Mouse (Mus musculus): ENCODE measurements around the gene Gemin2. TPM values are rescaled to one million over a fixed set of nuclear protein-coding genes. Genes with fewer than 3 reads are reported as not detected.
"Not testable (repeated sequence)": the region's sequence is repeated elsewhere in the genome, so short reads cannot be mapped to it uniquely, and the experiment has no call there.

Gene Gemin2
- polyA plus RNA-seq, 1 experiment: 2.9 TPM

GRCm38 (mm10) chr12:59053976-59054375, 40.8 kb downstream of the Gemin2 start:
- no peak for DNase-seq
- peaks cover 6% of the 10 kb centered on the region for H3K4me1 ChIP-seq (ENCODE audit: control insufficient read depth, insufficient read depth, low read length)
- no peak for TF ChIP-seq CTCF (IDR thresholded peaks at IDR 0.05; ENCODE audit: insufficient read depth, low read length)
- TF ChIP-seq POLR2A (IDR thresholded peaks at IDR 0.05; ENCODE audit: borderline replicate concordance, extremely low read depth, low read depth, low read length): no peak
- H3K4me3 ChIP-seq (replicated peaks; ENCODE audit: extremely low read depth, low read depth, low read length): no peak overlapping the region

GRCm38 (mm10) chr12:59055196-59055850, 42.1 kb downstream of the Gemin2 start:
- no peak overlapping the region for H3K4me3 ChIP-seq (replicated peaks; ENCODE audit: extremely low read depth, low read depth, low read length)
- WGBS: 50% methylated on average over 4 of the region's 4 CpGs
- TF ChIP-seq CTCF (IDR thresholded peaks at IDR 0.05; ENCODE audit: insufficient read depth, low read length): no peak
- no peak for TF ChIP-seq POLR2A (IDR thresholded peaks at IDR 0.05; ENCODE audit: borderline replicate concordance, extremely low read depth, low read depth, low read length)
- no peak for DNase-seq
- H3K4me1 ChIP-seq (ENCODE audit: control insufficient read depth, insufficient read depth, low read length): peaks cover 13% of the 10 kb centered on the region

- Histone ChIP-seq H3K4me1 (ENCODE audit: control insufficient read depth, insufficient read depth, low read length) (peaks cover 14% of the 10 kb centered on the region), H3K4me3 (replicated peaks; ENCODE audit: extremely low read depth, low read depth, low read length) (no peak overlapping the region)
- TF ChIP-seq POLR2A (IDR thresholded peaks at IDR 0.05; ENCODE audit: borderline replicate concordance, extremely low read depth, low read depth, low read length) (no peak), CTCF (IDR thresholded peaks at IDR 0.05; ENCODE audit: insufficient read depth, low read length) (no peak)
- DNase-seq: no peak
- 95% methylated on average over 11 of the region's 11 CpGs for WGBS
These were observed 43.0 kb downstream of the Gemin2 start for GRCm38 (mm10) chr12:59056222-59056621.

- H3K4me1 ChIP-seq (ENCODE audit: control insufficient read depth, insufficient read depth, low read length): peaks cover 11% of the 10 kb centered on the region
- DNase-seq; H3K4me3 ChIP-seq (replicated peaks; ENCODE audit: extremely low read depth, low read depth, low read length): not testable (repeated sequence)
- WGBS: 77% methylated on average over 5 of the region's 5 CpGs
These were observed 45.0 kb downstream of the Gemin2 start for GRCm38 (mm10) chr12:59058242-59058641.

GRCm38 (mm10) chr12:59060322-59060721, 47.1 kb downstream of the Gemin2 start:
- no peak for DNase-seq

GRCm38 (mm10) chr12:59060993-59061595, 47.9 kb downstream of the Gemin2 start, which contains the start of gene Trappc6b:
TSS of gene Trappc6b (minus strand) at chr12:59061472.
- DNase-seq: peak; percentile 72
- 0 out of 2 replicates have a peak, but pooled peaks have one; percentile 20 for TF ChIP-seq CTCF (IDR thresholded peaks at IDR 0.05; ENCODE audit: insufficient read depth, low read length)
- TF ChIP-seq POLR2A (IDR thresholded peaks at IDR 0.05; ENCODE audit: borderline replicate concordance, extremely low read depth, low read depth, low read length): peak; percentile 65; the same call in 1 of the 2 replicates
- Histone ChIP-seq H3K4me1 (ENCODE audit: control insufficient read depth, insufficient read depth, low read length) (peaks cover 11% of the 10 kb centered on the region), H3K4me3 (replicated peaks; ENCODE audit: extremely low read depth, low read depth, low read length) (peak within 1 kb of the TSS; percentile 87)
- under 1% methylated on average over 49 of the region's 49 CpGs for WGBS

More at GRCm38 (mm10) chr12:59060322-59060721, 47.1 kb downstream of the Gemin2 start:
- TF ChIP-seq CTCF (IDR thresholded peaks at IDR 0.05; ENCODE audit: insufficient read depth, low read length): no peak
- no peak for TF ChIP-seq POLR2A (IDR thresholded peaks at IDR 0.05; ENCODE audit: borderline replicate concordance, extremely low read depth, low read depth, low read length)
- H3K4me3 ChIP-seq (replicated peaks; ENCODE audit: extremely low read depth, low read depth, low read length): peak overlapping the region; percentile 87
- 25% methylated on average over 4 of the region's 4 CpGs for WGBS
- peaks cover 9% of the 10 kb centered on the region for H3K4me1 ChIP-seq (ENCODE audit: control insufficient read depth, insufficient read depth, low read length)

- WGBS: 85% methylated on average over 8 of the region's 8 CpGs
- TF ChIP-seq POLR2A (IDR thresholded peaks at IDR 0.05; ENCODE audit: borderline replicate concordance, extremely low read depth, low read depth, low read length): no peak
- no peak for TF ChIP-seq CTCF (IDR thresholded peaks at IDR 0.05; ENCODE audit: insufficient read depth, low read length)
These were observed 51.6 kb downstream of the Gemin2 start for GRCm38 (mm10) chr12:59064837-59065236.

GRCm38 (mm10) chr12:59065776-59066175, 52.6 kb downstream of the Gemin2 start:
- Histone ChIP-seq H3K4me3 (replicated peaks; ENCODE audit: extremely low read depth, low read depth, low read length) (no peak overlapping the region), H3K4me1 (ENCODE audit: control insufficient read depth, insufficient read depth, low read length) (peaks cover 4% of the 10 kb centered on the region)
- TF ChIP-seq CTCF (IDR thresholded peaks at IDR 0.05; ENCODE audit: insufficient read depth, low read length) (no peak), POLR2A (IDR thresholded peaks at IDR 0.05; ENCODE audit: borderline replicate concordance, extremely low read depth, low read depth, low read length) (no peak)
- no peak for DNase-seq
- 43% methylated on average over 3 of the region's 3 CpGs for WGBS

More at GRCm38 (mm10) chr12:59064837-59065236, 51.6 kb downstream of the Gemin2 start:
- no peak overlapping the region for H3K4me3 ChIP-seq (replicated peaks; ENCODE audit: extremely low read depth, low read depth, low read length)
- DNase-seq: no peak
- H3K4me1 ChIP-seq (ENCODE audit: control insufficient read depth, insufficient read depth, low read length): peaks cover 6% of the 10 kb centered on the region

- H3K4me3 ChIP-seq (replicated peaks; ENCODE audit: extremely low read depth, low read depth, low read length): peak within 1 kb of the TSS; percentile 96
- WGBS: under 1% methylated on average over 43 of the region's 43 CpGs
- peaks cover 4% of the 10 kb centered on the region for H3K4me1 ChIP-seq (ENCODE audit: control insufficient read depth, insufficient read depth, low read length)
- TF ChIP-seq POLR2A (IDR thresholded peaks at IDR 0.05; ENCODE audit: borderline replicate concordance, extremely low read depth, low read depth, low read length) (peak; percentile 96; the same call in 1 of the 2 replicates), CTCF (IDR thresholded peaks at IDR 0.05; ENCODE audit: insufficient read depth, low read length) (0 out of 2 replicates have a peak, but pooled peaks have one; percentile 2)
- DNase-seq: peak; percentile 96
These were observed 53.4 kb downstream of the Gemin2 start, which contains the start of gene Pnn for GRCm38 (mm10) chr12:59066448-59067077. TSS of gene Pnn (plus strand) at chr12:59066884.
